Mouse (Mus musculus) megakaryocyte, embryonic 14.5 days (primary cell): Measurements from ENCODE around the gene Mfge8.

Experiments
- FLI1 ChIP-seq: IDR thresholded peaks from 2 replicates; pipeline ENCODE4 v1.6.1; 2012; ENCODE audit warnings: low read length, inconsistent platforms, mixed read lengths
- GATA1 ChIP-seq: IDR thresholded peaks from 3 replicates; pipeline ENCODE4 v1.6.1; 2012; ENCODE audit warnings: mixed read lengths, low read length, inconsistent platforms, borderline replicate concordance

- TF ChIP-seq GATA1 (no peak), FLI1 (no peak)
These were observed 1.6 kb downstream of the Mfge8 start for GRCm38 (mm10) chr7:79147011-79147837.
